Mouse (Mus musculus): Measurements from ENCODE around the gene 1700011M02Rik. TPM values are rescaled to one million over a fixed set of nuclear protein-coding genes. Genes with fewer than 3 reads are reported as not detected.
A peak's percentile ranks its signal among the peaks of the same experiment; 100 is the strongest.
"Not testable (repeated sequence)": the region's sequence is repeated elsewhere in the genome, so short reads cannot be mapped to it uniquely, and the experiment has no call there.

Gene 1700011M02Rik
- not detected in 2 replicates for polyA plus RNA-seq (2012; rRNA removed)

GRCm38 (mm10) chrX:102908587-102908986, at the start of gene 1700011M02Rik, which contains the start of gene Dmrtc1a:
1700011M02Rik (plus strand) TSS chrX:102908905.
Dmrtc1a (minus strand) TSS chrX:102908687.
- H3K4me1 ChIP-seq (ENCODE audit: control insufficient read depth, insufficient read depth, insufficient read length, low read length); H3K4me3 ChIP-seq (ENCODE audit: low read depth, low read length); H3K27ac ChIP-seq (ENCODE audit: insufficient read depth, low read depth, low read length); H3K27me3 ChIP-seq (ENCODE audit: control insufficient read depth, insufficient read depth, low read length); H3K36me3 ChIP-seq (ENCODE audit: control insufficient read depth, insufficient read depth, low read length): not testable (repeated sequence)
- 81% methylated on average over 8 of the region's 9 CpGs for WGBS

GRCm38 (mm10) chrX:102867871-102868270, 40.8 kb upstream of the 1700011M02Rik start, which contains the start of gene 1700031F05Rik:
1700031F05Rik (minus strand) TSS chrX:102867971.
- H3K27ac ChIP-seq (ENCODE audit: insufficient read depth, low read depth, low read length): no peak within 1 kb of the TSS
- no peaks in the 10 kb centered on the region for H3K27me3 ChIP-seq (ENCODE audit: control insufficient read depth, insufficient read depth, low read length)
- H3K4me3 ChIP-seq (ENCODE audit: low read depth, low read length): no peak within 1 kb of the TSS
- 81% methylated on average over 6 of the region's 6 CpGs for WGBS
- TF ChIP-seq CTCF (IDR thresholded peaks at IDR 0.05; ENCODE audit: extremely low read depth, insufficient read length, insufficient replicate concordance, low read depth, low read length) (no peak), POLR2A (IDR thresholded peaks at IDR 0.05; ENCODE audit: low read depth, low read length) (no peak)
- H3K4me1 ChIP-seq (ENCODE audit: control insufficient read depth, insufficient read depth, insufficient read length, low read length): no peaks in the 10 kb centered on the region
- H3K36me3 ChIP-seq (ENCODE audit: control insufficient read depth, insufficient read depth, low read length): no peaks in the 10 kb centered on the region

GRCm38 (mm10) chrX:102914823-102915222, 6.1 kb downstream of the 1700011M02Rik start:
- H3K4me1 ChIP-seq (ENCODE audit: control insufficient read depth, insufficient read depth, insufficient read length, low read length); H3K4me3 ChIP-seq (ENCODE audit: low read depth, low read length); H3K27ac ChIP-seq (ENCODE audit: insufficient read depth, low read depth, low read length); H3K36me3 ChIP-seq (ENCODE audit: control insufficient read depth, insufficient read depth, low read length); H3K27me3 ChIP-seq (ENCODE audit: control insufficient read depth, insufficient read depth, low read length): not testable (repeated sequence)
- WGBS: 58% methylated on average over 1 of the region's 1 CpGs

- H3K4me1 ChIP-seq (ENCODE audit: control insufficient read depth, insufficient read depth, insufficient read length, low read length); H3K4me3 ChIP-seq (ENCODE audit: low read depth, low read length); H3K36me3 ChIP-seq (ENCODE audit: control insufficient read depth, insufficient read depth, low read length); H3K27me3 ChIP-seq (ENCODE audit: control insufficient read depth, insufficient read depth, low read length); H3K27ac ChIP-seq (ENCODE audit: insufficient read depth, low read depth, low read length): not testable (repeated sequence)
- WGBS: 23% methylated on average over 4 of the region's 4 CpGs
Observed at GRCm38 (mm10) chrX:102926707-102927106, 18.0 kb downstream of the 1700011M02Rik start.

- H3K4me1 ChIP-seq (ENCODE audit: control insufficient read depth, insufficient read depth, insufficient read length, low read length); H3K27me3 ChIP-seq (ENCODE audit: control insufficient read depth, insufficient read depth, low read length); H3K36me3 ChIP-seq (ENCODE audit: control insufficient read depth, insufficient read depth, low read length); H3K4me3 ChIP-seq (ENCODE audit: low read depth, low read length); H3K27ac ChIP-seq (ENCODE audit: insufficient read depth, low read depth, low read length): not testable (repeated sequence)
- WGBS: 92% methylated on average over 6 of the region's 6 CpGs
Observed at GRCm38 (mm10) chrX:102928072-102928471, 19.4 kb downstream of the 1700011M02Rik start, which contains the start of gene 1700018G05Rik. 1700018G05Rik (plus strand) TSS chrX:102928372.

GRCm38 (mm10) chrX:102932992-102933570, 24.4 kb downstream of the 1700011M02Rik start:
- no peaks in the 10 kb centered on the region for H3K4me1 ChIP-seq (ENCODE audit: control insufficient read depth, insufficient read depth, insufficient read length, low read length)
- 47% methylated on average over 12 of the region's 12 CpGs for WGBS
- TF ChIP-seq POLR2A (IDR thresholded peaks at IDR 0.05; ENCODE audit: low read depth, low read length) (no peak), CTCF (IDR thresholded peaks at IDR 0.05; ENCODE audit: extremely low read depth, insufficient read length, insufficient replicate concordance, low read depth, low read length) (no peak)
- no peaks in the 10 kb centered on the region for H3K36me3 ChIP-seq (ENCODE audit: control insufficient read depth, insufficient read depth, low read length)
- H3K4me3 ChIP-seq (ENCODE audit: low read depth, low read length): 0 out of 2 replicates have a peak overlapping the region, but pooled peaks have one; percentile 64
- H3K27me3 ChIP-seq (ENCODE audit: control insufficient read depth, insufficient read depth, low read length): 0 out of 2 replicates have a peak, but pooled peaks cover 4% of the 10 kb centered on the region
- no peak overlapping the region for H3K27ac ChIP-seq (ENCODE audit: insufficient read depth, low read depth, low read length)

GRCm38 (mm10) chrX:102933571-102934394, 25.1 kb downstream of the 1700011M02Rik start:
- H3K36me3 ChIP-seq (ENCODE audit: control insufficient read depth, insufficient read depth, low read length): no peaks in the 10 kb centered on the region
- no peak overlapping the region for H3K27ac ChIP-seq (ENCODE audit: insufficient read depth, low read depth, low read length)
- 0 out of 2 replicates have a peak, but pooled peaks cover 4% of the 10 kb centered on the region for H3K27me3 ChIP-seq (ENCODE audit: control insufficient read depth, insufficient read depth, low read length)
- peak overlapping the region; percentile 64 for H3K4me3 ChIP-seq (ENCODE audit: low read depth, low read length)
- H3K4me1 ChIP-seq (ENCODE audit: control insufficient read depth, insufficient read depth, insufficient read length, low read length): no peaks in the 10 kb centered on the region
- TF ChIP-seq POLR2A (IDR thresholded peaks at IDR 0.05; ENCODE audit: low read depth, low read length): no peak
- TF ChIP-seq CTCF (IDR thresholded peaks at IDR 0.05; ENCODE audit: extremely low read depth, insufficient read length, insufficient replicate concordance, low read depth, low read length): peak; percentile 25; the same call in 1 of the 2 replicates
- 20% methylated on average over 61 of the region's 68 CpGs for WGBS

Data from small intestine, adult 2 months (tissue).